Mouse (Mus musculus) myocyte (in vitro differentiated cells): ENCODE results near the gene Pax4. TPM values are rescaled to one million over a fixed set of nuclear protein-coding genes. Genes with fewer than 3 reads are reported as not detected.

Experiments used
- H3K27me3 ChIP-seq: one replicate; pipeline ENCODE4 v1.6.1; 2011; ENCODE audit not compliant: control insufficient read depth, insufficient read depth, insufficient read length
- H3K36me3 ChIP-seq: one replicate; pipeline ENCODE4 v1.6.1; 2011; ENCODE audit not compliant: control insufficient read depth, insufficient read depth
- H3K4me2 ChIP-seq: one replicate; pipeline ENCODE4 v1.6.1; 2011; ENCODE audit warnings: low read depth, control low read depth
- H3K4me3 ChIP-seq: one replicate; pipeline ENCODE4 v1.5.1; 2011; ENCODE audit warnings: mild to moderate bottlenecking, control low read depth, moderate library complexity
- H3K79me2 ChIP-seq: one replicate; pipeline ENCODE4 v1.6.1; 2011; ENCODE audit not compliant: control insufficient read depth, insufficient read depth
- H3ac ChIP-seq: one replicate; pipeline ENCODE4 v1.6.1; 2011; ENCODE audit not compliant: control insufficient read depth, insufficient read length
- CEBPB ChIP-seq: IDR thresholded peaks from 2 replicates; pipeline ENCODE4 v1.6.1; 2011; ENCODE audit warnings: mild to moderate bottlenecking, moderate library complexity; ENCODE audit not compliant: poor library complexity, insufficient read depth, severe bottlenecking
- E2F4 ChIP-seq: IDR thresholded peaks from one replicate; pipeline ENCODE4 v1.6.1; 2011; ENCODE audit warnings: mild to moderate bottlenecking, control low read depth, moderate library complexity; ENCODE audit not compliant: insufficient read depth
- MAX ChIP-seq: IDR thresholded peaks from one replicate; pipeline ENCODE4 v1.6.1; 2011; ENCODE audit warnings: low read depth, mild to moderate bottlenecking, control low read depth
- MYOD1 ChIP-seq, 3 experiments: IDR thresholded peaks; one replicate each; pipeline ENCODE4 v1.6.1; 2011; ENCODE audit warnings: control low read depth in 2 of 3, low read depth in 2 of 3, mild to moderate bottlenecking in 2 of 3, moderate library complexity in 1 of 3; ENCODE audit not compliant: insufficient read length in 2 of 3, control insufficient read depth in 1 of 3
- MYOG ChIP-seq, 3 experiments: IDR thresholded peaks; one replicate each; pipeline ENCODE4 v1.6.1; 2011; ENCODE audit warnings: control low read depth in 2 of 3, low read depth in 2 of 3, mild to moderate bottlenecking in 2 of 3; ENCODE audit not compliant: insufficient read length in 2 of 3, control insufficient read depth in 1 of 3, insufficient read depth in 1 of 3
- POLR2A ChIP-seq: IDR thresholded peaks from one replicate; pipeline ENCODE4 v1.6.1; 2011; ENCODE audit warnings: low read depth, mild to moderate bottlenecking, control low read depth, moderate library complexity; ENCODE audit not compliant: insufficient read length
- POLR2AphosphoS2 ChIP-seq: IDR thresholded peaks from one replicate; pipeline ENCODE4 v1.6.1; 2011; ENCODE audit warnings: low read depth, control low read depth; ENCODE audit not compliant: insufficient read length
- REST ChIP-seq: IDR thresholded peaks from one replicate; pipeline ENCODE4 v1.6.1; 2011; ENCODE audit warnings: mild to moderate bottlenecking, control low read depth, moderate library complexity; ENCODE audit not compliant: insufficient read depth, insufficient read length
- SRF ChIP-seq: IDR thresholded peaks from one replicate; pipeline ENCODE4 v1.6.1; 2011; ENCODE audit warnings: low read depth; ENCODE audit not compliant: control insufficient read depth, insufficient read length
- TCF12 ChIP-seq: IDR thresholded peaks from one replicate; pipeline ENCODE4 v1.6.1; 2011; ENCODE audit warnings: mild to moderate bottlenecking, control low read depth; ENCODE audit not compliant: poor library complexity, insufficient read depth, severe bottlenecking
- TCF3 ChIP-seq: IDR thresholded peaks from one replicate; pipeline ENCODE4 v1.6.1; 2011; ENCODE audit warnings: low read depth, control low read depth; ENCODE audit not compliant: insufficient read length
- USF1 ChIP-seq: IDR thresholded peaks from one replicate; pipeline ENCODE4 v1.6.1; 2011; ENCODE audit warnings: low read depth, mild to moderate bottlenecking, control low read depth, moderate library complexity
- polyA plus RNA-seq: library from polyadenylated mRNA; unstranded; fragments of >200 nt; fragmentation: generic; extraction: Trizol; gene quantifications from one replicate; pipeline ENCODE4 v1.2.1, GENCODE M21; 2012; ENCODE audit warnings: missing spikeins

Gene Pax4
- polyA plus RNA-seq, 1 experiment: not detected

GRCm38 (mm10) chr6:28470017-28470602 is 21.0 kb upstream of the Pax4 start:
- no peaks in the 10 kb centered on the region for H3K27me3 ChIP-seq
- no peaks in the 10 kb centered on the region for H3K36me3 ChIP-seq
- H3K4me2 ChIP-seq: peak overlapping the region; percentile 28
- TF ChIP-seq TCF12 (no peak), POLR2AphosphoS2 (no peak), MAX (no peak), TCF3 (no peak), REST (no peak), USF1 (no peak), SRF (no peak), CEBPB (no peak), MYOG (IDR thresholded peaks at IDR 0.05; ENCODE audit: control insufficient read depth in 1 of 3, insufficient read depth in 1 of 3, insufficient read length in 2 of 3, low read depth in 2 of 3) (no peak), POLR2A (no peak)
- H3K79me2 ChIP-seq: no peaks in the 10 kb centered on the region
- no peak overlapping the region for H3ac ChIP-seq
- no peak overlapping the region for H3K4me3 ChIP-seq

- no peaks in the 10 kb centered on the region for H3K27me3 ChIP-seq
- H3K79me2 ChIP-seq: no peaks in the 10 kb centered on the region
- H3ac ChIP-seq: no peak overlapping the region
- no peak for TF ChIP-seq MYOD1 (IDR thresholded peaks at IDR 0.05; ENCODE audit: control insufficient read depth in 1 of 3, insufficient read length in 2 of 3, low read depth in 2 of 3)
- no peak for TF ChIP-seq SRF
- no peak for TF ChIP-seq TCF12
- no peak for TF ChIP-seq TCF3
- TF ChIP-seq USF1: no peak
- TF ChIP-seq CEBPB: no peak
- no peak for TF ChIP-seq POLR2AphosphoS2
- no peak overlapping the region for H3K4me3 ChIP-seq
- no peaks in the 10 kb centered on the region for H3K36me3 ChIP-seq
- H3K4me2 ChIP-seq: no peak overlapping the region
Measured at GRCm38 (mm10) chr6:28464630-28465029, 15.5 kb upstream of the Pax4 start.

- H3K4me2 ChIP-seq: no peak overlapping the region
- TF ChIP-seq TCF12: no peak
- no peak for TF ChIP-seq MYOG (IDR thresholded peaks at IDR 0.05; ENCODE audit: control insufficient read depth in 1 of 3, insufficient read depth in 1 of 3, insufficient read length in 2 of 3, low read depth in 2 of 3)
- TF ChIP-seq POLR2AphosphoS2: no peak
- no peak for TF ChIP-seq POLR2A
- TF ChIP-seq CEBPB: no peak
- TF ChIP-seq MAX: no peak
- TF ChIP-seq MYOD1 (IDR thresholded peaks at IDR 0.05; ENCODE audit: control insufficient read depth in 1 of 3, insufficient read length in 2 of 3, low read depth in 2 of 3): no peak
- TF ChIP-seq E2F4: no peak
- TF ChIP-seq SRF: no peak
- TF ChIP-seq REST: no peak
- no peak for TF ChIP-seq TCF3
- TF ChIP-seq USF1: no peak
- H3K36me3 ChIP-seq: no peaks in the 10 kb centered on the region
- no peak overlapping the region for H3K4me3 ChIP-seq
- H3K27me3 ChIP-seq: peaks cover 4% of the 10 kb centered on the region
- no peak overlapping the region for H3ac ChIP-seq
- no peaks in the 10 kb centered on the region for H3K79me2 ChIP-seq
Measured at GRCm38 (mm10) chr6:28460534-28460933, 11.4 kb upstream of the Pax4 start.

GRCm38 (mm10) chr6:28459221-28459668 is 10.1 kb upstream of the Pax4 start:
- TF ChIP-seq MYOG (IDR thresholded peaks at IDR 0.05; ENCODE audit: control insufficient read depth in 1 of 3, insufficient read depth in 1 of 3, insufficient read length in 2 of 3, low read depth in 2 of 3): no peak
- TF ChIP-seq MYOD1 (IDR thresholded peaks at IDR 0.05; ENCODE audit: control insufficient read depth in 1 of 3, insufficient read length in 2 of 3, low read depth in 2 of 3): no peak
- no peak for TF ChIP-seq TCF3
- no peak for TF ChIP-seq REST
- TF ChIP-seq POLR2AphosphoS2: no peak
- TF ChIP-seq POLR2A: no peak
- no peak for TF ChIP-seq TCF12
- TF ChIP-seq USF1: no peak
- no peak for TF ChIP-seq SRF
- no peak for TF ChIP-seq MAX
- TF ChIP-seq CEBPB: no peak
- no peak for TF ChIP-seq E2F4
- no peak overlapping the region for H3K4me3 ChIP-seq
- no peak overlapping the region for H3K4me2 ChIP-seq
- no peaks in the 10 kb centered on the region for H3K36me3 ChIP-seq
- no peak overlapping the region for H3ac ChIP-seq
- H3K79me2 ChIP-seq: no peaks in the 10 kb centered on the region
- H3K27me3 ChIP-seq: peaks cover 4% of the 10 kb centered on the region

- no peaks in the 10 kb centered on the region for H3K36me3 ChIP-seq
- no peak overlapping the region for H3ac ChIP-seq
- no peak overlapping the region for H3K4me3 ChIP-seq
- no peaks in the 10 kb centered on the region for H3K79me2 ChIP-seq
- H3K27me3 ChIP-seq: peaks cover 46% of the 10 kb centered on the region
- no peak overlapping the region for H3K4me2 ChIP-seq
- no peak for TF ChIP-seq CEBPB
- TF ChIP-seq USF1: no peak
- TF ChIP-seq TCF3: no peak
- no peak for TF ChIP-seq POLR2AphosphoS2
- no peak for TF ChIP-seq REST
- TF ChIP-seq MYOD1 (IDR thresholded peaks at IDR 0.05; ENCODE audit: control insufficient read depth in 1 of 3, insufficient read length in 2 of 3, low read depth in 2 of 3): no peak
- TF ChIP-seq POLR2A: no peak
Measured at GRCm38 (mm10) chr6:28450977-28451376, 1.8 kb upstream of the Pax4 start.
